Mouse (Mus musculus): ENCODE measurements around the gene Milr1. TPM values are rescaled to one million over a fixed set of nuclear protein-coding genes. Genes with fewer than 3 reads are reported as not detected.
"Not testable (repeated sequence)": the region's sequence is repeated elsewhere in the genome, so short reads cannot be mapped to it uniquely, and the experiment has no call there.

Gene Milr1
- total and polyA plus RNA-seq, 2 experiments from 2014 or later: 0.56 TPM; not detected in 1

GRCm38 (mm10) chr11:106779388-106780088 lies 28.5 kb downstream of the Milr1 start, which contains the start of gene Polg2:
Polg2 (minus strand) TSS chr11:106779537.
- peak; percentile 99 for ATAC-seq
- Histone ChIP-seq H3K4me1 (ENCODE audit: insufficient read depth, low read length) (0 out of 2 replicates have a peak, but pooled peaks cover 2% of the 10 kb centered on the region), H3K36me3 (ENCODE audit: insufficient read depth, low read length) (peaks cover 39% of the 10 kb centered on the region), H3K27ac (peak within 1 kb of the TSS; percentile 88), H3K4me3 (ENCODE audit: low read length) (peak within 1 kb of the TSS; percentile 72), H3K27me3 (ENCODE audit: insufficient read depth, low read length) (no peaks in the 10 kb centered on the region), H3K9ac (replicated peaks; ENCODE audit: low read length) (peak within 1 kb of the TSS; percentile 76), H3K9me3 (ENCODE audit: low read length) (no peaks in the 10 kb centered on the region), H3K4me2 (ENCODE audit: low read depth, low read length) (peak within 1 kb of the TSS; percentile 92)
- WGBS: 2% methylated on average over 29 of the region's 30 CpGs
- TF ChIP-seq CTCF (IDR thresholded peaks at IDR 0.05; ENCODE audit: low read depth): no peak
- peak; percentile 96 for DNase-seq (ENCODE audit: low spot score)

DNA sequence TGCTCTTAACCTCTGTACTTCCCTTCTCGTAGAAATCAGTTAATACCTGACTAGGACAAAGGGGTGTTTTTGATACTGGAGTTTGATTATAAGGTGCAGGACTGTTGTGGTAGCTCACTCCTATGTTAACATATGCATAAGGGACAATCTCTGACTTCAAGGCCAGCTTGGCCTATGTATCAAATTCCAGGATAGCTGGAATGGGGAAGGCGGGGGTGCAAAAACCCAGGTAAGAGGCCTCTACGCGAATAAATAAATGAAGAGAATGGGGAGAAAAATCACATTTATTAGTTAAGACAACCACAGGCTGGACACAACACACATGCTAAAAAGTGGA lies 29.0 kb downstream of the Milr1 start:
- 57% methylated on average over 4 of the region's 4 CpGs for WGBS
- Histone ChIP-seq H3K9me3 (ENCODE audit: low read length) (no peaks in the 10 kb centered on the region), H3K4me3 (ENCODE audit: low read length) (no peak overlapping the region), H3K9ac (replicated peaks; ENCODE audit: low read length) (0 out of 2 replicates have a peak overlapping the region, but pooled peaks have one; percentile 76), H3K36me3 (ENCODE audit: insufficient read depth, low read length) (peaks cover 34% of the 10 kb centered on the region), H3K4me2 (ENCODE audit: low read depth, low read length) (peak overlapping the region; percentile 92), H3K27ac (peak overlapping the region; percentile 88), H3K27me3 (ENCODE audit: insufficient read depth, low read length) (no peaks in the 10 kb centered on the region), H3K4me1 (ENCODE audit: insufficient read depth, low read length) (0 out of 2 replicates have a peak, but pooled peaks cover 2% of the 10 kb centered on the region)
- DNase-seq (ENCODE audit: low spot score) (no peak), ATAC-seq (no peak; the same call in 1 of the 2 replicates)
- TF ChIP-seq CTCF (IDR thresholded peaks at IDR 0.05; ENCODE audit: low read depth): no peak

DNA sequence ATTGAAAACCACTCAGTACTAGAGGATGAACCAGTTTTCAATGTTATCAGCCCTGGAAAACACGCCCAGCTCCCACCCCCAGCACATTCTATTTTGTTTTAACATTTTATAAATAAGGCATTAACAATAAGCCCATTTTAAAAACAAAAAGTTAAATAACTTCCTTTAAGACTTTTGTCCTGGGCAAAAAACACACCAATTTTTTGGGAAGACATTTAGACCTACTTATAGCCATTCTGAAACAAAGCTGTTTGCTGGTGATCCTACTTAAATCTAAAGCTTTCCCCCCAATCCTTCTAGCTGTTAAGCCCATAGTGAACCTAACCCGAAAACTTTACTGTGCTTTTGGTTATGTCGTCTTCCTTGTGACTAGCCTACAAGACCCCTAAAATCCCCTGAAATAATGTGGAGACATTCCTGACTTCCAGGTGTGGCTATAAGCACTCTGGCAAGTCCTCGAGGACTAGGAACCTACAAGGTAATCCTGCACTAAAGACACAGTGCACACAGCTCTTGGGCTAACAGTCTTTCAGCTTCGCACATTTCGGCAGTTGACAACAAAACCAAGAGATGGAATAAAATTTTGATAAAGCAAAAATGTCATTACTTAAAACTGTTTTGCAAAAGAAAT lies 29.7 kb downstream of the Milr1 start:
- peaks cover 33% of the 10 kb centered on the region for H3K36me3 ChIP-seq (ENCODE audit: insufficient read depth, low read length)
- H3K9ac ChIP-seq (replicated peaks; ENCODE audit: low read length): no peak overlapping the region
- no peak overlapping the region for H3K27ac ChIP-seq
- H3K27me3 ChIP-seq (ENCODE audit: insufficient read depth, low read length): no peaks in the 10 kb centered on the region
- TF ChIP-seq CTCF (IDR thresholded peaks at IDR 0.05; ENCODE audit: low read depth): no peak
- no peaks in the 10 kb centered on the region for H3K9me3 ChIP-seq (ENCODE audit: low read length)
- 80% methylated on average over 6 of the region's 6 CpGs for WGBS
- 0 out of 2 replicates have a peak, but pooled peaks cover 7% of the 10 kb centered on the region for H3K4me1 ChIP-seq (ENCODE audit: insufficient read depth, low read length)
- DNase-seq (ENCODE audit: low spot score) (no peak), ATAC-seq (no peak)
- no peak overlapping the region for H3K4me2 ChIP-seq (ENCODE audit: low read depth, low read length)
- no peak overlapping the region for H3K4me3 ChIP-seq (ENCODE audit: low read length)

DNA sequence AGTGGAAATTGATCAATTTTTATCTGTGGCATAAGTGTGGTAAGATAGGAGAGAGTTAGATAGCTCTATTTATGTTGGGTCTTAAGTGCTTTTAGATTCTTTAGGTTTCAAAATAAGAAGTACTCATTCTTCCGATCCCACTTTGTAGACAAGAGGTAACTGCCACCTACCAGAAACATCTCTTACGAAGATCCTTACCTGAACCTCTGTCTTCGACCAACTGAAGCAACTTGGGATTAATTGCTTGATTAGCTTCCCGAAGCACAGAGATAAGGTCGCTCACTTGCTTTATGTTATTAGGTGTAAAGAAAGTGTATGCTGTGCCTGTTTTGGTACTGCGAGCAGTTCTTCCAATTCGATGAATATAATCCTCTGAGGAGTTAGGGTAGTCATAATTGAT lies 31.2 kb downstream of the Milr1 start:
- not testable (repeated sequence) for DNase-seq (ENCODE audit: low spot score); H3K4me2 ChIP-seq (ENCODE audit: low read depth, low read length); H3K4me3 ChIP-seq (ENCODE audit: low read length); H3K27me3 ChIP-seq (ENCODE audit: insufficient read depth, low read length); H3K4me1 ChIP-seq (ENCODE audit: insufficient read depth, low read length); H3K27ac ChIP-seq; ATAC-seq; H3K9ac ChIP-seq (replicated peaks; ENCODE audit: low read length); H3K9me3 ChIP-seq (ENCODE audit: low read length)
- WGBS: 90% methylated on average over 7 of the region's 7 CpGs
- H3K36me3 ChIP-seq (ENCODE audit: insufficient read depth, low read length): peaks cover 34% of the 10 kb centered on the region

DNA sequence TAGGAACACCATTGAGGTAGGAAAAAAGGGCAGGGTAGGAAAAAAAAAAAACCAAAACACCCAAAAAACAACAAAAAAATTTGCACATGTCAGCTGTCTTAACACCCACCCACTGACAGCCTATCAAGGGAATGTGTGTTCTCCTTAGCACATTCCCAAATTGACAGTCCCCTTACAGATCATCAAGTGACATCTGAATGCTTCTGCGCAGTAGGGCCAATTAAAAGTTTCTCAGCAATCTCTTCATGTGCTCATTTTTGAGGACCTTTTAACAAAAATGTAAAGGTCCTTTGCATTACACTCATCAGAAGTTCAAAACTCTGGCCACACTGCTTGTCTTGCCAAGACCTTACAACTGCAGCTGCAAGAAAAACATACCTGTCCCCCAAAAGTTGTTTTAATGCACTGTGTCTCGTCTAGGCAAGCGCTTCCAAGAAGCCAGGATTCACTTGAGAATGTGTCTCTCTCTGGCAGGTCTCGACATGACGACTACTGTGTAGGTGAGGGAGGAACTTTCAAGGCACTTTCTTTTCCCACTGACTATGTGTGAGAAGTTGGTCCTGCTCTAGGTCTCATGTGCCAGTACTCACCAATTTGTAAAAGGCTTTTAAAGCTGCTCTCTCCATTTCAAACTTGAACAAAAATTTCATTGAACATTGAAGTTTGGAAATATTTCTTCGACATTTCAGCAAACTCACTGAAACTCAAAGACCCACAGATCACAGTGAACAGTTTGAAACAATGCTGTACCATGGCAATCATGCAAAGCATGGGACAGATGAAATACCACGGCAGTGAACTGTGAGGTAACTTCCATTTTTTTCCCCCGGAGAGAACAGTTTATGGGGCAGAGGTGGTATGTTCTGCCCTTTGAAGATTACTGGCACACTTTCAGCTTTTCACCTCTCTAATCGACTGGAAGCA lies 32.1 kb downstream of the Milr1 start:
- DNase-seq (ENCODE audit: low spot score) (no peak), ATAC-seq (no peak)
- Histone ChIP-seq H3K9me3 (ENCODE audit: low read length) (no peaks in the 10 kb centered on the region), H3K4me2 (ENCODE audit: low read depth, low read length) (no peak overlapping the region), H3K27me3 (ENCODE audit: insufficient read depth, low read length) (no peaks in the 10 kb centered on the region), H3K36me3 (ENCODE audit: insufficient read depth, low read length) (peaks cover 34% of the 10 kb centered on the region), H3K9ac (replicated peaks; ENCODE audit: low read length) (no peak overlapping the region), H3K4me3 (ENCODE audit: low read length) (no peak overlapping the region), H3K4me1 (ENCODE audit: insufficient read depth, low read length) (0 out of 2 replicates have a peak, but pooled peaks cover 8% of the 10 kb centered on the region), H3K27ac (no peak overlapping the region)
- 82% methylated on average over 9 of the region's 9 CpGs for WGBS
- TF ChIP-seq CTCF (IDR thresholded peaks at IDR 0.05; ENCODE audit: low read depth): no peak

DNA sequence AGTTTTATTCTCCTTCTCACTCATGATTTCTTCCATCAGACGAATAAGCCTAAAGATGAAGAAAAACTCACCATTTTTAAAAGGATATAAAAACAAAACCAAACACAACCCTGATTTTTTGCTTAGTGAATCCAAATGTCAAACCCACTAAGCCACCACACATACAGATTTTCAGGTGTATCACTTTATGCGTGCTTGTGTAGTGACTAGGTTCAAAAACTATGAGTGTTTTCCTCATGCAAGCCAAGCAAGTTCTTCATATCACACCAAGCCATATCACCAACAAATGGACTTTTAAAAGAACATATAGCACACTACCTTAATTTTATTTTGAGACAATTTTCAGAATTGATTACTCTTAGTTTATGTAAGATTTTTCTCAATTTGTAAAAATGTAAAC lies 33.5 kb downstream of the Milr1 start:
- Histone ChIP-seq H3K4me3 (ENCODE audit: low read length) (no peak overlapping the region), H3K4me1 (ENCODE audit: insufficient read depth, low read length) (0 out of 2 replicates have a peak, but pooled peaks cover 8% of the 10 kb centered on the region), H3K27me3 (ENCODE audit: insufficient read depth, low read length) (no peaks in the 10 kb centered on the region), H3K9ac (replicated peaks; ENCODE audit: low read length) (no peak overlapping the region), H3K36me3 (ENCODE audit: insufficient read depth, low read length) (peaks cover 34% of the 10 kb centered on the region), H3K27ac (no peak overlapping the region), H3K4me2 (ENCODE audit: low read depth, low read length) (no peak overlapping the region), H3K9me3 (ENCODE audit: low read length) (no peaks in the 10 kb centered on the region)
- WGBS: 84% methylated on average over 2 of the region's 2 CpGs
- ATAC-seq (no peak), DNase-seq (ENCODE audit: low spot score) (no peak)
- no peak for TF ChIP-seq CTCF (IDR thresholded peaks at IDR 0.05; ENCODE audit: low read depth)
